Mouse (Mus musculus): ENCODE measurements around the gene Bbs1. TPM values are rescaled to one million over a fixed set of nuclear protein-coding genes. Genes with fewer than 3 reads are reported as not detected.
A peak's percentile ranks its signal among the peaks of the same experiment; 100 is the strongest.
"Not testable (repeated sequence)": the region's sequence is repeated elsewhere in the genome, so short reads cannot be mapped to it uniquely, and the experiment has no call there.

Bbs1 gene
- total RNA-seq, 2 experiments from 2014 or later: 1.9 to 2.9 TPM

DNA sequence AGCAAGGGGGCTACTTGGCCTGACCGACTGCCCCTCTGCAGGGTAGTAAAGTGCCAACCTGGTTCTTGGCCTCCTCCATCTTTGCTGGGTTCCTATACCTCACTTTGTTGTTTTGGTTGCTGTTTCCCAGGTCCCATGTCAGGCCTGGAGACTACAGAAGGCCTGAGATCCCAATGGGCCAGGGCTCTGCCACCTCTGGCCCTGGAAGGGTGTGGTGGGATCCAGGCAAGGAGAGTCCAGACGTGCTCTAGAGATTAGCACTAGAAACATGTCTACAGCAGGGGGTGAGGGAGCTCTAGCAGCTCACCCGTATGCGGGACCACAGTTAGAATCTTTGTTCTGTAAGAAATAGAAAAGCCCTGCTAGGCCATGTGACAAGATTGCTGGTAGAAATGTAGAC lies 22.5 kb downstream of the Bbs1 start:
- DNase-seq: no peak

DNA sequence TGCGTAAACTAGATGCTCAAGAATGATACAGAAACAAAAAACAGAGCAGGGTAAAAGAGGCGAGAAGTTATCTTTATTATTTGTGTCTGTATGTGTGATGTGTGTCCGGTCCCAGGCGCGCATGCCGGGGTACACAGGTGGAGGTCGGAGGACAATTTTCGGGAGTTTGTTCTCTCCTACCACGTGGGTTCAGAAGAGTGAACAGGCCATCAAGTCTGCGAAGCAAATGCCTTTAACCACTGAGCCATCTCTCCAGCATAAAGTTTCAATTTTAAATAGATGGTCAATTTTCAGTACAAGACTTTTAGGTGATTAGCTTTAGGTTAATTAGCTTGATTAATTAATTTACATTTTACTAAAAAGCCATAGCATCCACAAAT lies 27.1 kb downstream of the Bbs1 start:
- no peak for DNase-seq

DNA sequence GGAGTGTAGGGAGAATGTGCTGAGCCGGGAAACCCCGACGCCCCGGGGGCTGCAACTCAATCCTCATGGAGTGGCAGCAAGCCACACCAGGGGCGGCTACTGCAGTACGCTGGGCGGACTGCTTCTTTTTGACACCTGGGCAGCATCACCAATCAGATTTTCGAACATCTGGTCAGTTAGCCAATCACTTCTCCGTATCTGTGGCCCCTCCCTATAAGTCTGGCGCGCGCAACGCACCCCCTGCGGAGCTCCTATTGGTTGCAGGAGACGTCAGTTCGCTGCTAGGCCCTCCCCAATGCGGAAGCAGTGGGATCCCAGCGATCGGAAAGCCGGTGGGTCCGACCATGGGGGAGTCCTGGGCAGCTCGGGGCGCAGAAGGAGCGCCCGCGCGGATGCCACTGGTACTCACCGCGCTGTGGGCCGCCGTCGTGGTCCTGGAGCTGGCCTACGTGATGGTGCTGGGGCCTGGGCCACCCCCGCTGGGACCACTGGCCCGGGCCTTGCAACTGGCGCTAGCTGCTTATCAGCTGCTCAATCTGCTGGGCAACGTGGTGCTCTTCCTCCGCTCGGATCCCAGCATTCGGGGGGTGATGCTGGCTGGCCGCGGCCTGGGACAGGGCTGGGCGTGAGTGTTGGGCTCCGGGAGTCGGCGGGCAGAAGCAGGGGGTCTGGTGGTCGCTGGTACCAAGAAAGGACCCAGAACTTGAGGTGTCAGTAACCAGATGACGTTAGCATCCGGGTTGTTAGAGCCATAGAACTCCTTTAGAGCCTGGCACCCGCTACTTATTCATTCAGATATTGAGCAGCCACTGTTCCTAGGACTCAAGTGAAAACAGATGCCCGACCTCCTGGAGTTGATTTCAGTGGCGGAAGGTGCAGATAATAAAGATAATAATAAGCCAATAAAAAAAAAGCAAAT lies 27.8 kb downstream of the Bbs1 start, which contains the start of gene Zdhhc24:
Gene Zdhhc24, plus strand, starts transcription at position 264 of the 919 bp plus-strand sequence.
- peak; percentile 94 for DNase-seq

GRCm38 (mm10) chr19:4877785-4878184 lies 28.6 kb downstream of the Bbs1 start, which contains the start of gene Actn3:
Gene Actn3, minus strand, starts transcription at chr19:4877909.
- DNase-seq: peak; percentile 59

DNA sequence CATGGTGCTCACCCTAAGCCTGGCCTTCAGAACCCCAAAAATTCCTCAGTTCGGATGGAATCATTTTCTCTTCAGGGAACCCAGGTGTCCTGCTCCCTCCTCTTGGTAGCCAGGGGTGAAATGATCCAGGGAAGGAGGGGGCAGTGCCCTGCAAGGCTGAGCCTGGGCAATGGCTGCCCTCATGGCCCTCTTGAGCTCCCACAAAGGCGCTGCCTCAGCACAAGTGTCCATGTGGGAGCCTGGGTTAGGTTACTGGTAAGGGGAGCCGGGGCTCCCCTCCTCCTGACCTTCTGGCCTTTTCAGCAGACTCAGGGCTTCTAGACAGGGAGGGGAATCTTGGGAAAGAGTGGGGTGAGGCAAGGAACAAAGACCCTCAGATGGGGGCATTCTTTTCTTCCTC lies 29.7 kb downstream of the Bbs1 start:
- peak; percentile 39 for DNase-seq

DNA sequence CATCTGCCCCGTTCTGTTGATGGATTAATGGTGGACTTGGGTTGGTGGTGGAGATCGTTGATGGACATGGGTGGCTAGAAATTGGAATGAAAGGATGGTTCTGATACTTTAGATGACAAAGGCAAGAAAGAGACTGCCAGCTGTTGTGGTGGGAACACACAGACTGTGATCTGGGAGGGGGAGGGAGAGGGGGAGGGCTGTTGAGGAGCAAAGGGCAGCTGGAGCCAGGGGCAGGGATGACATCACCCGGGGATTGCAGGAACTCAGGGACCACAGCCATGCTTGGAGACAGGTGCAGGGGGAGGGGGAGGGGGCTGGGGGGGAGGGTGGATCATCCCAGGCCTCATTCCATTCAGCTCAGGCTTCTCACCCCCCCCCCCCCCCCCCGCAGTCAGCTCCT lies 30.2 kb downstream of the Bbs1 start:
- peak; percentile 41 for DNase-seq

DNA sequence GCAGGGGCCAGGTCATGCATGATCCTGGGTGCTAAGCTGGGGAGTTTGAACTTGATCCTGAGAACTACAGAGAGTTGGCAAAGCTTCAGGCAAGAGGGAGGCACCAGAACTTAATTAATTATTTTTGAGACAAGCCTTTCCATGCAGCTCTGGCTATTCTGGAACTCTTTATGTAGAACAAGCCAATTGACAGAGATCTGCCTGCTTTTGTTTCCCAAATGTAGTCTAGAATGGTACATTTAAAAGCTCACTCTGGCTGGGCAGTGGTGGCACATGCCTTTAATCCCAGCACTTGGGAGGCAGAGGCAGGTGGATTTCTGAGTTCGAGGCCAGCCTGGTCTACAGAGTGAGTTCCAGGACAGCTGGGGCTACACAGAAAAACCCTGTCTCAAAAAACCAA lies 31.8 kb downstream of the Bbs1 start:
- DNase-seq: not testable (repeated sequence)

- DNase-seq: no peak
Observed at GRCm38 (mm10) chr19:4865147-4865546, 41.3 kb downstream of the Bbs1 start.

- no peak for DNase-seq
Observed at GRCm38 (mm10) chr19:4863048-4863447, 43.4 kb downstream of the Bbs1 start.

GRCm38 (mm10) chr19:4859081-4859480 lies 47.3 kb downstream of the Bbs1 start:
- no peak for DNase-seq

DNA sequence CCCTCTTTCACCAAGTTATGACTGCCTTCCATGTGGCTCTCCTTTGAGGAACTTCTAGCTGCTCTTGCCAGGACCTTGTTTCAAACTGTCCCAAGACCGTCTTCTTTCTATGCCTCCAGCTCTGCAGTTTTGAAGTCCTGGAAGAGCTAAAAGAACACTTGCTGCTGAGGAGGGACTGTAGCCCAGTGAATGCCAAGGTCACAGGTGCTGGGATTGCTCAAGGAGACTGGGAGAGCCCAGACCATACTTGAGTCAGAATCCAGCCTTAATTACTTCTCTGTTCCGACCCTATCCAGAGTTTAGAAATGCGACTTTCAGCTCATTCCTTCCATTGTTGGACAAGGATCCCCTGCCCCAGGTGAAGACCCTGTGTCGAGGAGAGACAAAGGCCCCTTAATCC lies 50.5 kb downstream of the Bbs1 start:
- DNase-seq: no peak

- DNase-seq: no peak
Observed at GRCm38 (mm10) chr19:4855470-4855820, 51.0 kb downstream of the Bbs1 start.

DNA sequence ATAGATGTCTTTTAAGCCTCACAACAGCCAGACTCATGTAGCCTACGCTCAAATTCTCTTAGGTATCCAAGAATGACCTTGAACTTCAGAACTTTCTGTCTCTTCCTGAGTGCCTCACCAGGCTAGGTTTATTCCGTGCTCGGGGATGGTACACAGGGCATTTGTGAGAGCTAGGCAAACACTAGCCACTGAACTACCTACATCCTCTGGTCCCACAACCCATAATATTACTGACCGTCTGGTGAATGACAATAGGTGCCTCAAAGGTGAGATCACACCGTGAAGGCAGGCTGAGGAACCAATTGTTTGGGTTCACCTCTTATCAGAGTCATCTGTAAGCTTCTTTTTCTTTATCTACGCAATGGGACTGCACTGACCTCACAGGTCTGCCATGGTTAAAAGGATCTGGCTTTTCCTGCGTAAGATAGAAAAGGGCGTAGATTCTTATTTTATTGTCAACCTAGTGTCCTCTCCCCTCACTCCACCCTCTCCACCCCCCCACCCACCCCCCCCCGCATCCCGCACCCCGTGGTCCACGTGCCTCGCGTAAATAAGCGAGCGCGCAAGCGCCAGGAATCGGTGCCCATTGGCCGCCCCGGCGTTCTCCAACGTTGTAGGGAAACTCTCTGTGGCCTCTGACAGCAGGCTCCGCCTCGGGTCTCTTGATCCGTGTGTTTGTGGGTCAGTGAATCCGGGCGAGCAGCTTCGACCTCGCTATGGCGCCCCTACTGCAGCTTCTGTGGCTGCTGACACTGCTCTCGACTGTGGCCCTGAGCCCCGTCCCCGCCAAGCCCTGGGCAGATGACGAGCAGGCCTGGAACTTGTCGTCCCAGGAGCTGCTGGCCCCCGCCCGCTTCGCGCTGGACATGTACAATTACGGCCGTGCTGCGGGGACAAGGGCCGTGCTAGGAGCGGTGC lies 51.6 kb downstream of the Bbs1 start, which contains the start of gene Ctsf:
Gene Ctsf, plus strand, starts transcription at position 579 of the 918 bp plus-strand sequence.
- peak; percentile 89 for DNase-seq

GRCm38 (mm10) chr19:4850281-4850680 lies 56.1 kb downstream of the Bbs1 start:
- DNase-seq: no peak

- no peak for DNase-seq
Observed at GRCm38 (mm10) chr19:4849800-4850199, 56.6 kb downstream of the Bbs1 start.

DNA sequence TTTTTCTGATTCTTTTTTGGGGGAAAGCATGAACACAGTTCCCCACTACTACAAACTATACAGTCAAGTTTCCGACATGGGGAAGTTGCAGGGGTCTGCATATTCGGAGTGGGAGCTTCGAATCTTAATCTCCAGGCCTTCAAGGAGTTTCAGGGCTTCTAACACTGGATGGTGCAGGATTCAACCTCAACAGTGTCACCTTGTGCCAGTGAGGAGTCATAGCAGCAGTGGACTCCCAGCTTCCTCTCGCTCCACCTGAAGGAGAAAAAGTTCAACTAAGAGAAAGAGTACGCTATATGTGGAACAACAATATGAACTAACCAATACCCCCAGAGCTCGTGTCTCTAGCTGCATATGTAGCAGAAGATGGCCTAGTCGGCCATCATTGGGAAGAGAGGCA lies 58.9 kb downstream of the Bbs1 start:
- DNase-seq: no peak

DNA sequence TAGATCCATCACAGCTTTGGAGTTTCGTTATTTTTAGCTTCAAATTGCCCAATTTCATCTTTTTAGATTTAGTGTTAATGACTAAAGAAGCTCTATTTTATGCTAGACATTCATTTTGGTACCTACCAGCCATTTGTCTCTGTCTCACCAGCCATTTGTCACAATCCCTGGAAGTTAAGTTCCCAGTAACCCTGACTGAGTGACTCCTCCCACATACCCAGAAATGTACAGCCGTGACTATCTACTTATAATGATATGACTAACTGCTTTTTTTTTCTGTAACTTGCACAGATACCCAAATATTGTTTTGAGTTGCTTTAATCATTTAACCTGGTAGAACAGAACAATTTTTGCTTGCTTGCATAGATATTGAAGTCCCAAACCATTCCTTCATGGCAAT lies 60.6 kb downstream of the Bbs1 start:
- no peak for DNase-seq

- no peak for DNase-seq
Observed at GRCm38 (mm10) chr19:4842611-4843010, 63.8 kb downstream of the Bbs1 start.

DNA sequence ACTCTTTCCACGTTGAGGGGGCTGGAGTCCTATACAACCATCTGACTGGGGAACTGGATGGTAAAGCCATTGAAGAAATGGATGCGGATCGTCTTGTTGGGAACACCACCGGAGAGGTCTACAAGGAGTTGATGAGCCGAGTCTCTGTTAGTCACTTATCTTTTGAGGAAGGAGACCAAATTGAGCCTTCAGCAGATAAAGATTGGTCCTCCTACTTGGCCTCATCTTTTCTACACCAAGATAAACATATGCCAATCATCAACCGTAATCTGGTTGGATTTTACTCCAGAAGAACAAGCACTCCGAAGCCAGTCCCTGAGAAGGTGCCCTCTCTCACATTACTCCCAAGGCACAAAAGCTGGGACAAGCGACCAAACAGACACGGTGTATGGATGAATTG lies 65.6 kb downstream of the Bbs1 start:
- DNase-seq: no peak

DNA sequence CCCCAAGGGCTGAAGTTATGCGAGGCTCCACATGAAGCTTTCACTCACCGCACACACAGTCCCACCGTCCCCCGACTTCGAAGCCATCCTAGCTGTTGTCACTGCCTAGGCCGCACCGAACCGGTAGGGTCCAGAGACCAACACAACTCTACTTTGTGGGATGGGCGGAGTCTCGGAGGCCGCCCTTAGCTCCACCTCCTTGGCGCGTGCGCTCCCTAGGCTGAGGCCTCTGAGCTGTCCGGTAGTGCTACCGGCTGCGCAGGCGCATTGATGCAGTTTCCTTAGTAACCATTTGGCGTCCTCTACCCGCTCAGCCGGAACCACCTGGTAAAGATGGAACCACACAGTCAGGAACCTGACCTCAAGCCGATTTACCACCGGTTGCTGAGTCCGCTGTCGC lies 67.3 kb downstream of the Bbs1 start, which contains the start of the genes Ccs and Ccdc87:
Gene Ccs, minus strand, starts transcription at position 184 of the 400 bp plus-strand sequence.
Gene Ccdc87, plus strand, starts transcription at position 218 of the 400 bp plus-strand sequence.
- DNase-seq: peak; percentile 96

DNA sequence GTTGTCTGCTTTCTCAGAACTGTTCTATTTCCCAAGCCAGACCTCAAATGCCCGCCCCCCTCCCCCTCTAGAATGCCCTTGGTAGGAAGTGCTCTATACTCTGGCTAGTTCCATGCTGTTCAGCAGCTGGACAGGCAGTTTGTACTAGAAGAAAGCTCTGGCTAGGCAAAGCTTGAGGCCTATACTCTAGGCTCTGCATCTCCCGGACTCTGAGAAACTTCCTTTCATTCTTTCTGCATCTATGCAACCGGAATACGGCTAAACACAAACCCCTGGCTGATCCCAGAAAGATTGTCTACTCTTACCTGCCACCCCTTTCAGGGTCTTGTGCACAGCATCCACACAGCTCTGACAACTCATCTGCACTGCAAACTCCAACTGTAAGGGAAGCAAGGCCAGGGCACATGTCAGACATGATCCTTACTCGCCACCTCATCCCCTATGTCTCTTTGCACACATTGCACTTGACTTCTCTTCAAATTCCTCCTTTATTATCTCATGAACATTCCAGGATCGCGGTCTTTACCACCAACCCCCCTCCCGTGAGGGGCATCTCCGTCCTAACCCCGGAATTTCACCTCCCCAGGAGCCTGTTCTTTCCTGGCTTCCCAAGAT lies 67.8 kb downstream of the Bbs1 start:
- no peak for DNase-seq

- DNase-seq: no peak
Observed at GRCm38 (mm10) chr19:4837049-4837448, 69.4 kb downstream of the Bbs1 start.
